Mouse (Mus musculus) leukemia stem cell, adult 10-12 weeks (primary cell): ENCODE results near the gene Olfr744. TPM values are rescaled to one million over a fixed set of nuclear protein-coding genes. Genes with fewer than 3 reads are reported as not detected.

Source experiments
- polyA plus RNA-seq: library from polyadenylated mRNA; stranded (reverse); fragments of >175 nt; gene quantifications from 2 replicates; pipeline ENCODE4 v1.2.3, GENCODE M21; 2012; ENCODE audit warnings: low replicate concordance

The Olfr744 gene
- polyA plus RNA-seq = not detected in 2 replicates

DNA sequence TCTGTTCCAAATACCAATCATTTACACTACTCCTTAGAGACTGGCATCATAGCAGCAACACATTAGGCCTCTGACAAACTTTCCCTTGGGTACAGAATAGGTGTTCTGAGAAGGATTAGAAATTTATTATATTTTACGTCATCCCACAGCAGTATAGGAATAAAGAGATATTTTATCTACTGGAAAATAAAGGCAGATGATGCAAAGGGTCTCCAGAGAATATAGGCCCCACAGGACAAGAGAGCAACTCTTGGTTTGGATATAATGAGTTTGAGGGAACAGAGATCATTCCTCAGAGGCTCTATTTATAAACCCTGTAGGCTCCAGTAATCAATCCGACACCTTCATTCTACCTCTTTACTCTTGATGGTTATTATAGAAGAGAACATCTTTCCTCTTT is at the start of gene Olfr744:
Olfr744 (plus strand) TSS at position 301 of the 400 bp plus-strand sequence.

GRCm38 (mm10) chr14:50639088-50639487 is 24.4 kb downstream of the Olfr744 start, which contains the start of gene Olfr745:
Olfr745 (plus strand) TSS chr14:50639388.

GRCm38 (mm10) chr14:50646783-50647182 is 32.1 kb downstream of the Olfr744 start, which contains the start of gene Olfr746:
Olfr746 (plus strand) TSS chr14:50647083.

Other genes starting within 250 kb of the Olfr744 start
- not detected in 2 replicates for gene Olfr736, start 233.7 kb upstream of the Olfr744 start, polyA plus RNA-seq
- not detected in 2 replicates for gene Olfr738, start 207.3 kb upstream of the Olfr744 start, polyA plus RNA-seq
- not detected in 2 replicates for gene Olfr739, start 196.3 kb upstream of the Olfr744 start, polyA plus RNA-seq
- not detected in 2 replicates for gene Olfr740, start 169.3 kb upstream of the Olfr744 start, polyA plus RNA-seq
- gene Olfr741, start 142.1 kb upstream of the Olfr744 start, polyA plus RNA-seq = not detected in 2 replicates
- gene Olfr742, start 111.3 kb upstream of the Olfr744 start, polyA plus RNA-seq = not detected in 2 replicates
- not detected in 2 replicates for gene Olfr743, start 93.0 kb upstream of the Olfr744 start, polyA plus RNA-seq
- not detected in 2 replicates for gene Olfr745, start 24.5 kb downstream of the Olfr744 start, polyA plus RNA-seq
- not detected in 2 replicates for gene Olfr746, start 32.2 kb downstream of the Olfr744 start, polyA plus RNA-seq
- gene Olfr747, start 78.3 kb downstream of the Olfr744 start, polyA plus RNA-seq = not detected in 2 replicates
- gene Olfr748, start 92.5 kb downstream of the Olfr744 start, polyA plus RNA-seq = not detected in 2 replicates
- gene Olfr749, start 130.2 kb downstream of the Olfr744 start, polyA plus RNA-seq = not detected in 2 replicates
- gene Ttc5, start 170.6 kb downstream of the Olfr744 start, polyA plus RNA-seq = 2.2 and 32.8 TPM in 2 replicates
- 0.11 and 3.0 TPM in 2 replicates for gene Ccnb1ip1, start 192.9 kb downstream of the Olfr744 start, polyA plus RNA-seq
- 2.0 and 4.7 TPM in 2 replicates for gene Parp2, start 193.0 kb downstream of the Olfr744 start, polyA plus RNA-seq